8 mouse cellular contexts compared by ENCODE assay signal in genomic region chr13:92675897-92676584, GRCm38 (mm10).
A peak's percentile ranks its signal among the peaks of the same experiment; 100 is the strongest.
DNase-seq lines count a peak whose midpoint lies in the region; ATAC-seq lines count a peak whose summit lies in the region.

No protein-coding gene starts in this region.

- DNase-seq in frontal cortex, postnatal 14 days (ENCODE audit: low spot score in 2 of 2) = no peak
- peak; percentile 59 for DNase-seq in 3T3-L1 (ENCODE audit: low read depth, low spot score)
- peak; percentile 87 for DNase-seq in fat pad, adult 2 months (ENCODE audit: extremely low read depth, low read depth, low spot score)
- peak; percentile 26 to 42 for DNase-seq in heart, postnatal 36 days
- DNase-seq in thymus, postnatal 0 days (ENCODE audit: low spot score) = peak; percentile 27
- no peak for DNase-seq in spleen, postnatal 4 days (ENCODE audit: low spot score in 2 of 2)
- DNase-seq in embryo, embryonic 11 days = no peak

- intact Hi-C loops in heart, postnatal 36 days (cut with DNase I) = no loop called here

- ATAC-seq in frontal cortex, adult (ENCODE audit: low TSS enrichment) = peak; percentile 68

Comparison
In these comparisons a context has a peak if more than half of its experiments do, and no peak if none do; other contexts are left out.
1. DNase-seq: peak in 3T3-L1 (single experiment), fat pad, adult 2 months (single experiment), heart, postnatal 36 days (2 of 2) and thymus, postnatal 0 days (single experiment); none in frontal cortex, postnatal 14 days (0 of 2), spleen, postnatal 4 days (0 of 2) and embryo, embryonic 11 days (single experiment).